Mouse (Mus musculus) heart, adult 2 months (tissue): ENCODE results near the gene Fhit.

Experiments
- CTCF ChIP-seq: fragments of 200-600 bp; IDR thresholded peaks from 2 replicates; pipeline ENCODE4 v1.8.1; 2022; ENCODE audit warnings: antibody characterized with exemption, mild to moderate bottlenecking, moderate library complexity
- EP300 ChIP-seq: fragments of 200-500 bp; IDR thresholded peaks from 2 replicates; pipeline ENCODE4 v1.6.1; 2011; ENCODE audit warnings: low read depth, low read length, control low read depth; ENCODE audit not compliant: insufficient read depth
- POLR2A ChIP-seq: fragments of 200-500 bp; IDR thresholded peaks from 2 replicates; pipeline ENCODE4 v1.6.1; 2011; ENCODE audit warnings: mild to moderate bottlenecking, low read depth, low read length, control low read depth; ENCODE audit not compliant: insufficient read depth

DNA sequence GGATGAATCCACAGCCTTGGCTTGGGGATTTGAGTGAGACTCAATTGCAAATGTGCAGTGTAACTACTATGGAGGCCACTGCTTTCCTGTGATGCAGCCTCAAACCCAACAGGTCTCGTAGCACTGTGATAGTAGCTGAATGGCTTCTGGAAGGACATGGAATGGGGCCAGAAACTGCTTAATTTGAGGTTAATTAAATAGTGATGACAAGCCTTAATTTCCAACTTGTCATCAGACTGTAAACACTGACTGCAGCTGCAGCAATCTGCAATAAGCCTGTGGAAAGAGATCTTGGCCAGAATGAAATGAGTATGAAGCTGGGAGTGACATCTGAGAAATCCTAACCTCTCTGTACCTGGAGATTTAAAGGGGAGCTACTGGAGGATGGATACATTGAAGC, 325.8 kb downstream of the Fhit start:
- TF ChIP-seq POLR2A: no peak
- no peak for TF ChIP-seq CTCF
- TF ChIP-seq EP300: no peak
